Mouse (Mus musculus) lung, adult 2 months (tissue): ENCODE measurements at regions not wholly inside any gene's neighbourhood (a gene's known extent, or its start where the extent isn't known, plus 50 kb on each side); places are given as distances from the start of the nearest gene placed in this dataset.

Source experiments
- CTCF ChIP-seq: fragments of 200-500 bp; IDR thresholded peaks from 2 replicates; pipeline ENCODE4 v1.5.1; 2011; ENCODE audit warnings: mild to moderate bottlenecking, low read length, control low read depth; ENCODE audit not compliant: insufficient read depth
- POLR2A ChIP-seq: fragments of 200-500 bp; IDR thresholded peaks from 2 replicates; pipeline ENCODE4 v1.6.1; 2011; ENCODE audit warnings: low read depth, mild to moderate bottlenecking, control low read depth, low read length, borderline replicate concordance; ENCODE audit errors: extremely low read depth

GRCm38 (mm10) chr9:30129151-30129550, 166.2 kb upstream of the Ntm start:
- TF ChIP-seq POLR2A (no peak), CTCF (no peak)
